Mouse (Mus musculus) olfactory bulb, adult 2 months (tissue): ENCODE data around the gene Cldn22. TPM values are rescaled to one million over a fixed set of nuclear protein-coding genes. Genes with fewer than 3 reads are reported as not detected.
"Not testable (repeated sequence)": the region's sequence is repeated elsewhere in the genome, so short reads cannot be mapped to it uniquely, and the experiment has no call there.

ENCODE experiments used
- H3K27ac ChIP-seq: fragments of 200-500 bp; 2 replicates; pipeline ENCODE4 v1.5.1; 2012; ENCODE audit warnings: low read depth, low read length; ENCODE audit not compliant: insufficient read depth
- H3K4me1 ChIP-seq: fragments of 200-500 bp; 2 replicates; pipeline ENCODE4 v1.6.1; 2012; ENCODE audit warnings: low read length; ENCODE audit not compliant: control insufficient read depth, insufficient read depth
- H3K4me3 ChIP-seq: fragments of 200-500 bp; 2 replicates; pipeline ENCODE4 v1.5.1; 2012; ENCODE audit warnings: mild to moderate bottlenecking, low read depth, low read length, moderate library complexity; ENCODE audit not compliant: insufficient read depth
- CTCF ChIP-seq: fragments of 200-500 bp; IDR thresholded peaks from 2 replicates; pipeline ENCODE4 v1.5.1; 2012; ENCODE audit warnings: low read depth, mild to moderate bottlenecking, low read length, moderate library complexity; ENCODE audit not compliant: insufficient read depth
- POLR2A ChIP-seq: fragments of 200-500 bp; IDR thresholded peaks from 2 replicates; pipeline ENCODE4 v1.6.1; 2012; ENCODE audit warnings: mild to moderate bottlenecking, low read depth, low read length, moderate library complexity; ENCODE audit not compliant: insufficient read depth
- WGBS: fragments of 180-500 bp; shearing (Covaris S2); methylation state at CpG from one replicate; pipeline ENCODE4 v1.1.7; 2018; 5-methylcytosine and 5-hydroxymethylcytosine counted together
- polyA plus RNA-seq: library from polyadenylated mRNA; stranded (reverse); fragments of >200 nt; gene quantifications from 2 replicates; pipeline ENCODE4 v1.2.4, GENCODE M21; 2012; ENCODE audit warnings: low replicate concordance; ENCODE audit not compliant: missing spikeins, insufficient read depth, insufficient read length

The Cldn22 gene
- polyA plus RNA-seq, 1 experiment: not detected

- 87% methylated on average over 6 of the region's 6 CpGs for WGBS
- no peaks in the 10 kb centered on the region for H3K4me1 ChIP-seq
- TF ChIP-seq POLR2A (no peak), CTCF (no peak)
- H3K4me3 ChIP-seq: no peak overlapping the region
- H3K27ac ChIP-seq: no peak overlapping the region
Observed at GRCm38 (mm10) chr8:47799438-47799837, 24.8 kb upstream of the Cldn22 start.

- no peak overlapping the region for H3K4me3 ChIP-seq
- H3K27ac ChIP-seq: no peak overlapping the region
- 83% methylated on average over 2 of the region's 2 CpGs for WGBS
- H3K4me1 ChIP-seq: no peaks in the 10 kb centered on the region
- TF ChIP-seq POLR2A: no peak
- TF ChIP-seq CTCF: no peak
Observed at GRCm38 (mm10) chr8:47802349-47802748, 21.9 kb upstream of the Cldn22 start.

GRCm38 (mm10) chr8:47804262-47804661 is 20.0 kb upstream of the Cldn22 start:
- H3K4me3 ChIP-seq: no peak overlapping the region
- WGBS: 96% methylated on average over 1 of the region's 1 CpGs
- TF ChIP-seq POLR2A (no peak), CTCF (no peak)
- no peak overlapping the region for H3K27ac ChIP-seq
- no peaks in the 10 kb centered on the region for H3K4me1 ChIP-seq

- no peak overlapping the region for H3K27ac ChIP-seq
- H3K4me1 ChIP-seq: no peaks in the 10 kb centered on the region
- 87% methylated on average over 14 of the region's 14 CpGs for WGBS
- H3K4me3 ChIP-seq: no peak overlapping the region
- TF ChIP-seq POLR2A (no peak), CTCF (no peak)
Observed at GRCm38 (mm10) chr8:47809970-47810665, 14.2 kb upstream of the Cldn22 start.

GRCm38 (mm10) chr8:47810666-47811015 is 13.6 kb upstream of the Cldn22 start:
- Histone ChIP-seq H3K27ac (no peak overlapping the region), H3K4me1 (no peaks in the 10 kb centered on the region), H3K4me3 (no peak overlapping the region)
- TF ChIP-seq POLR2A (no peak), CTCF (no peak)
- 84% methylated on average over 7 of the region's 7 CpGs for WGBS

- H3K4me3 ChIP-seq: no peak overlapping the region
- 75% methylated on average over 12 of the region's 12 CpGs for WGBS
- no peak for TF ChIP-seq POLR2A
- TF ChIP-seq CTCF: no peak
Observed at GRCm38 (mm10) chr8:47811221-47811620, 13.1 kb upstream of the Cldn22 start.

GRCm38 (mm10) chr8:47819034-47819433 is 5.2 kb upstream of the Cldn22 start:
- TF ChIP-seq POLR2A (no peak), CTCF (no peak)
- 90% methylated on average over 8 of the region's 8 CpGs for WGBS

More at GRCm38 (mm10) chr8:47811221-47811620, 13.1 kb upstream of the Cldn22 start:
- Histone ChIP-seq H3K4me1 (no peaks in the 10 kb centered on the region), H3K27ac (no peak overlapping the region)

GRCm38 (mm10) chr8:47820914-47821772 is 3.1 kb upstream of the Cldn22 start:
- TF ChIP-seq POLR2A (no peak), CTCF (no peak)
- Histone ChIP-seq H3K27ac (no peak overlapping the region), H3K4me3 (no peak overlapping the region), H3K4me1 (peaks cover 5% of the 10 kb centered on the region; the same call in 1 of the 2 replicates)
- WGBS: 84% methylated on average over 20 of the region's 20 CpGs

More at GRCm38 (mm10) chr8:47819034-47819433, 5.2 kb upstream of the Cldn22 start:
- Histone ChIP-seq H3K4me1 (peaks cover under 1% of the 10 kb centered on the region; the same call in 1 of the 2 replicates), H3K4me3 (no peak overlapping the region), H3K27ac (no peak overlapping the region)

GRCm38 (mm10) chr8:47821843-47822242 is 2.4 kb upstream of the Cldn22 start, which contains the start of gene Cldn24:
Gene Cldn24, plus strand, starts transcription at chr8:47822143.
- Histone ChIP-seq H3K27ac (no peak within 1 kb of the TSS), H3K4me3 (no peak within 1 kb of the TSS), H3K4me1 (peaks cover 5% of the 10 kb centered on the region; the same call in 1 of the 2 replicates)
- 87% methylated on average over 6 of the region's 6 CpGs for WGBS
- TF ChIP-seq POLR2A: no peak
- TF ChIP-seq CTCF: no peak

- WGBS: 85% methylated on average over 7 of the region's 9 CpGs
- not testable (repeated sequence) for H3K4me3 ChIP-seq, H3K27ac ChIP-seq, H3K4me1 ChIP-seq
Observed at GRCm38 (mm10) chr8:47822541-47822940, 1.7 kb upstream of the Cldn22 start.
